Mouse (Mus musculus) heart, adult 11 months (tissue): ENCODE data around the gene Cyp2r1.
"Not testable (repeated sequence)": the region's sequence is repeated elsewhere in the genome, so short reads cannot be mapped to it uniquely, and the experiment has no call there.

Experiments
- DNase-seq: peaks from one replicate; pipeline ENCODE4 v3.0.0; 2022

Gene Cyp2r1

DNA sequence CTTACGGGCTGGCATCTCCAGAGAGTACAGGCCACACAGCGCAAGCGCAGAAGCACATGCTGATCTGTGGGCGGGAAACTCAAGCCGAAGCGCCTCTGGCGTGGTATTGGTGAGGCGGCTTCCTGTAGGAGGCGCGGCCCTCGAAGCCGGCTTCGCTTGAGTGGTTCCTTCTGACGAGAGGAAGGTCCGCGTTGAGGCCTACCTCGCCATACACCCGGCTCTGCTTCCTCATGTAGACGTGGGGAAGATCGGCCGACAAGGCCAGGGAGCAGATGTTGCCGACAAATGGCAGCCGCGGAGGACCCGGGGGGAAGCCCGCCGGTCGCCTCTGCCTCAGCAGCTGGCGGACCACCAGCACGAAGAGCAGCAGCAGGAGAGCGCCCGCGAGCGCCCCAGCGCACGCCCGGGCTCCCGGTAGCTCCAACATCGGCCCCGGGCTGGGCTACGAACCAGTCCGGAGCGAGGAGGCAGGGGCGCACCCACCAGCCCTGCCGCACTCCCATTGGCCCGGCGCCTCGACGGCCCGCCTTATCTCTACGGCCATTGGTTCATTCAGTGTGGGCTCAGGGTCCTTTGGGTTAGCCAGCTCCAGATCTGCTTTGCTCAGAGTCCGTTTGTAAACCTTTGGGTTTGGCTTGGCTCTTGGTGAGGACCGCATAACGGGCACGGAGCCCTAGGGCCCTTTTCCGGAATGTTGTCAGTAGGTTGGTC lies at the start of gene Cyp2r1:
Gene Cyp2r1 (minus strand): TSS at position 442 of the 711 bp plus-strand sequence.
- DNase-seq = peak; percentile 100

DNA sequence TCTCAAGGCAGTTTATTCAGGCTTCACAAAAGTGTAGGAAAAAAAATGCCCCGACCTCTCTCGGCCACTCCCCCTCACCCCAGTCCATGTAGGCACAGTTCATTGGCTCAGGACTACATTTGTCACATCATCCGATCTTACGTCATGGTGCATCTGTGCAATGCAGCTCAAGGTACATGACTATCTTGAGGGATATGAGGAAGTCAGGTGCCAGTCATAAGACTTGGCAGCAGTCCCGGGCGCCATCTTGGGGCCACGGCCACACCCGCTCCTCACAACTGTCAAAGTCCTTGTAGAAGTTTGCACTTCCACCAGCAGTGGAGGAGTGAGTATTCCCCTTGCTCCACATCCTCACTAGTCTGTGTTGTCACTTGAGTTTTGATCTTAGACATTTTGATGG lies 31.6 kb upstream of the Cyp2r1 start:
- peak; percentile 76 for DNase-seq

DNA sequence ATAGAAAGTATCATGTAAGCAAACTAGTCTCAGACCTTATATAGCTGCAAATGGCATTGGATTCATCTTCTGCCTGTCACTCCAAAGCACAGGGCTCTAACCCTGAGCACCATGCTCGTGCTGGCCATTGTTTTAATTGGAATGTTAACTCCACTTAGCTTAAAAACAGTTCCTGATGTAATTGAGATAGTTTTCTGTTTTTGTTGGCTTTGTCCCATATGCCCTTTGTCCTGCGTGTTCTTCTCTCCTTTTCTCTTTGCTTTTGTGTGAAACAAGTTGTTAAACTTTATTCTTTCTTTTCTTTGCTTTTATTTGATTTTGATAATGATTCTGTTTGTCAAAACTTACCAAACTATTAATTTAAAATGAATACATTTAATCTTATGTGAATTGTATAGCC lies 19.7 kb upstream of the Cyp2r1 start:
- no peak for DNase-seq

DNA sequence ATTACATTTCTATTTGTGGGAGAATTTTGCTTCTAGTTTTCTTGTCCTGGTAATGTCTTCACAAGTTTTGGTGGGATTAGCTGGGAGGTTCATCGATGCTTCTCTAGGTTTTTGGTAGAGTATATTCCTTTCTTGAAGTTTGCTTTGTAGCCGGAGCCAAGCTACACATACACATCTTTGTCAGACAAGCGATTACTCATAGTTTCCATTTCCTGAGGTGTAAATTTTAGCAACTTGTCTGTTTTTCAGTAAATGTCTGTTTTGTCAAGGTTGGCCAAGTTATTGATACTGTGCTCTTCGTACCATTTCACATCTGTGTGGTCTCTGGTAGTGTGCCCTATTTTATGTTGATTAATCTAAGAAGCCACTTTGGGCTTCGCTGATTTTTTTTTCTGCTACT lies 18.4 kb upstream of the Cyp2r1 start:
- DNase-seq = no peak

DNA sequence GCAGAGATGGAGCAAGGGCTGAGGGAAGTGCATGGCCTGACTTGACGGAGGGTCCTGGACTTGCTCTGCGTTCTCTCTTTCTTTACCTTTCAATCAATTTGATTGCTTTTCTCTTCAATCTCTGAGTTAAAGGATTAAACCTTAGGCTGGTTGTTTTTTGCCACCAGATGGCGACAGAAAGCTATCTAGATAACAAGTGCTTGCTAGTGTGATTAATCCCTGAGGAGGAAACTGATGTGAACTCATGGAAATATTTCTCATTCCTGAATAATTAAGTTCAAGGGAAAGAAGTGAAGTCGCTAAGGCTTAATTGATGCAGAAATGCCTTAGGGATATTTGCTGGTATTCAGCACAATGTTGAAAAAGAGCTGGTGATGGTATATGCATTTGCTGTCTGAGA lies 17.7 kb upstream of the Cyp2r1 start:
- no peak for DNase-seq

DNA sequence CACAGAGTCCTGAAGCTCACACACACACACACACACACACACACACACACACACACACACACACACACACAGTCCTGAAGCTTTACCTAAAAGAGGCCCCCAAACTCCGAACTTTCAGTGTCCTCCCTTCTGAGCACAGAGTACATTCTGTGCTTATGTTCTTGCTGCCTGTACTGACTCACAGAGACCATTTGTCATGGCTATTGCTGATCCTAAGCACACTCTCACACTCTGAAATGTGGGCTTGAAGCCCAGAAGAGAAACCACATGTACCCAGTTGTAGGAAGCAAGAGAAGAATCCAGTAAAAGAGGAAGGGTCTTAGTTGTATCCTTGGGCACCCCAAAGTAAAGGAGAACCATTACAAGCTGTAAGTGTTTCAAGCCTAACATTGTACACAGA lies 14.9 kb upstream of the Cyp2r1 start:
- peak; percentile 81 for DNase-seq

DNA sequence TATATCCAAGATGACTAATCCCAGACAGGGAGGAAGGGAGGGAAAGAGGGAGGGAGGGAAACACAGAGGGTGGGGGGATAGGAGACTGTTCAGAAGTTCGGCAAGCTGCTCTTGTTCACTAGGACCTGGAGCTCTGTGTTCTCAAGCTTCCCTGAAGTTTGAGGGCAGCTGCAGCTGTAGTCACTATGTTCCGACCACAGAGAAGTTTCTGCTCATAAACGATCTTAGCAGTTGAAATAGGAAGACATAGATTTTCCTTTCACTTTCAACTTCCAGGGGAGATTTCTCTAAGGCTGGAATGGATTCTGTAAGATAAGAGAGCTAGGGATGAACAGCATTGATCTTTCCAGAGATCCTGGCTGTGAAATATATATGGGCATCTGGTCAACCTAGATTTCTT lies 14.2 kb upstream of the Cyp2r1 start:
- peak; percentile 80 for DNase-seq

DNA sequence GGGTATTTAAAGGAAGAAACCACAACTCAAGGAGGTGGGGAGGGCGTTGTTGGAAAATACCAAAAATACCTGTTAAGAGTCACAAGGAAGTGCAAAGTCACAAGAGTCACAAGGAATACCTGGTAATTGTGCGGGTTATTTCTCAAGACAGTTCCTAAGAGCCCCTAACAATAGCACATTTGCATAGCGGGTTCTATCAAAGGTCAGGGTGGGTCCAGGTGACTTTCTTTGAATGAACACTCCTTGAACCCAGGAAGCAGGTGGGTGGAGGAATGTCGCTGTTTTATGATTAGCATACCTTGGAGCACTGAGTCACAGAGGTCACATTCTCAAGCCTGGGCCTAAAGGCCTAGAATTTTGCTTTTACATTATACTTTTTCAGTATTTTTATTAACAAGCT lies 11.1 kb upstream of the Cyp2r1 start:
- not testable (repeated sequence) for DNase-seq

DNA sequence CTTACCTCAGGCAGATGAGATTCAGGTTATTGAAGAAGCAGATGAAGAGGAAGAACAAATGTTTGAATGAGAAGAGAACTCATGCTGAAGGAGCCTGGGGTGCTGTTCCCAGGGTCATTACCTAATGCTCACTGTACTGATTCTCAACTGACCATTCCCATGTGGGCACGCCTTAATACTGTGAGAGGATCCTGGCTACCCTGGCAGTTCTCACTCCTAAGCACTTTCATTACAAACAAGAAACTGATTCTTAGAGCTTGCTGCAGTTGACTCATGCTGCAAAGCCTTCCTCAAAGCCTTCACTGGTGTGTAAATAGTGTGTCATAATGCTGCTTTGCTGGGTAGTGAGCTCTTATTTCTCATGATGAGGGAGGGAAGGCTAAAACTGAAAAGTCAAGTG lies 26.6 kb downstream of the Cyp2r1 start:
- no peak for DNase-seq

DNA sequence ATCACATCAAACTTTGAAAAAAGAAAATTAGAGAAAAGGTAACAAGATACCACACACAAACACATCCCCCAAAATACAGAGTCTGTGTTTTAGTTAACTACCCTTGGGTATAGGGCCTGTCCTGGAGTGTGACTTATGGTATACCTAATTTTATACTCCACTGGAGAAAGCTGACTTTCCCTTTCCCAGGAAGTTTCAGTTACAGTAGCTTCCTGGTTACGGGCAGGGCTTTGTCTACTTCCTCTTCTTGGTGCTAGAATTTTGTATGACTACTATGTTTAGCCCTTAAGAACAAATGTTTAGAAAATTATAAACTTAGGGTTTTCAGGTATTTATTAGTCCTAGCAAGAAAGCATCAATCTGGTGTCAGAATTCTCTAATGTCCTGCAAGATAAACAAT lies 36.5 kb downstream of the Cyp2r1 start:
- DNase-seq = peak; percentile 59

DNA sequence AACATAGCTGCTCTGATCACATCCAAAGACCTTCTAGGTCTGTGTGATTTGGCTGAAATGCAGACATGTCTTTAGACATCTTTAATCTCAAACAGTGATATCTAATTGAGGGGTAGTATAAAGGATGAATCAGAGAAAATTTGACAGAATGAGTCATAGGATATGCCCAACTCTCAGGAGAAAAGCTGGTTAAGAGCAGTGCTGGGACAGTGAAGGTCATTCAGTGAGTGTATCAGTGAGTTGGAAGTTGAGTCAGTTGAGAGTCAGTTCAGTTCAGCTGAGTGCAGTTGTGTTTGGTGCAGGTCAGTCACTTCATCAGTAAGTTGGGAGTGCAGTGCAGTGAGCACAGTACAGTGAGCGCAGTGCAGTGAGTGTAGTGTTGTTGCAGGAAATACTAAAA lies 42.6 kb downstream of the Cyp2r1 start:
- DNase-seq = no peak

DNA sequence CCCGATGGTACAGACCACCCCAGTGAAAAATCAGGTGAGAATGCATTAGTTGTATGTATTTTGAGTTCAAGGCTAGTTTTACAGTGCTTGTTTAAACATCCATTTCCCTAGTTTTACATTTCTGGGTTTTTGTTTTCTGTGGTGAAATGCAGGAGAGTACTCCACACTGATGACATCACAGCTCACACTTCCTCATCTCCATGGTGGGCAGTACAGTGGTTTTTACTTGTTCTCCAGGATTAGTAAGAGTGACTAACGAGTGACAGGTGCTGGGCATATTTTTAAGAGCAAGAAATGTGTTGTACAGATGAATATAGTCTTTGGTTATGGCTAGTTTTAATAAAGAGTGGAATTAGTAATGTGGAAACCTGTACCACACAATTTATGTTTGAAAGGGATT lies 53.9 kb downstream of the Cyp2r1 start:
- DNase-seq = no peak
